Mouse (Mus musculus): ENCODE measurements around the gene Erh. TPM values are rescaled to one million over a fixed set of nuclear protein-coding genes. Genes with fewer than 3 reads are reported as not detected.

Gene Erh
- polyA plus RNA-seq, 1 experiment from 2014 or later = 331 TPM

DNA sequence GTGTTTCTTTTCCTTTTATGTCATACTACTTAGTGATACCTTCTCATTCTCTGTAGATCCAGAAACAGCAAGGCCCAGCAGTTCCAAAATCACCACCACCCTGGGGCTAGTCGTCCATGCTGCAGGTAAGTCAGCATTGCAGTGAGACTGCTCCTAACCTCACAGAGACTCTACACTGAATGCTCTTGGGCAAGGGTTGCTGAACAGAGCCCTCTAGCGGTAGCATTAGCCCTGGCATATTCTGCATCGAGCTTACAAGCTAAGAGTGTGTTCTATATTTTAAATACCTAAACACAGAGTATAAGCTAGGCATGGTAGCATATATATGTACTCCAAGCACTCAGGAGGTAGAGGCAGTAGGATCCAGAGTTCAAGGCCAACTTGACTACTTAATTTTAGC, 29.0 kb upstream of the Erh start:
- H3K27me3 ChIP-seq (ENCODE audit: insufficient read depth, low read length) = no peaks in the 10 kb centered on the region
- H3K9ac ChIP-seq (replicated peaks; ENCODE audit: low read length) = no peak overlapping the region
- no peak overlapping the region for H3K27ac ChIP-seq (ENCODE audit: low read length)
- no peak overlapping the region for H3K4me3 ChIP-seq (ENCODE audit: low read length)
- no peak for ATAC-seq (ENCODE audit: low FRiP score, low TSS enrichment)
- no peak overlapping the region for H3K4me2 ChIP-seq (replicated peaks; ENCODE audit: low read depth, low read length)
- H3K4me1 ChIP-seq (ENCODE audit: insufficient read depth, low read length) = no peaks in the 10 kb centered on the region
- peaks cover 37% of the 10 kb centered on the region for H3K36me3 ChIP-seq (ENCODE audit: insufficient read depth, low read length)
- WGBS = 8% methylated on average over 3 of the region's 3 CpGs
- H3K9me3 ChIP-seq (ENCODE audit: low read length) = no peaks in the 10 kb centered on the region

DNA sequence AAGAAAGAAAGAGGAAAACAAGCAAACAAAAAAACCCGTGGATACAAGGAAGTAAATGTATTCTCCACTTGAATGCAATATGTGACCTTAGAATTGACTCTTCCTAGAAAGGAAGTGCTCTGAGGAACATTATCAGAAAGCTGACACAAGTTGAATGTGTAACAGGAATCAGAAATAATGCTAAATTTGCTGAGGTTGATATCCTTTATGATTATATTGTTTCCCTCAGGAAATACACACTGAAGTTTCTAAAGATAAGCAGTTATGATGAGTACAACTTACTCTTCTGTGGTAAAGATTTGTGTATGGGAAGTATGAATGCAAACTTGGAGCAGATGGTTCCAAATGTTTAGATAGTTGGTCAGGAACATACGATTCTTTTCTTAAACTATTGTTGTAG, 24.2 kb upstream of the Erh start:
- H3K4me3 ChIP-seq (ENCODE audit: low read length) = no peak overlapping the region
- no peak overlapping the region for H3K9ac ChIP-seq (replicated peaks; ENCODE audit: low read length)
- no peaks in the 10 kb centered on the region for H3K27me3 ChIP-seq (ENCODE audit: insufficient read depth, low read length)
- H3K9me3 ChIP-seq (ENCODE audit: low read length) = no peaks in the 10 kb centered on the region
- ATAC-seq (ENCODE audit: low FRiP score, low TSS enrichment) = no peak
- no peak overlapping the region for H3K27ac ChIP-seq (ENCODE audit: low read length)
- WGBS = 80% methylated on average over 2 of the region's 2 CpGs
- H3K36me3 ChIP-seq (ENCODE audit: insufficient read depth, low read length) = peaks cover 17% of the 10 kb centered on the region
- H3K4me1 ChIP-seq (ENCODE audit: insufficient read depth, low read length) = no peaks in the 10 kb centered on the region
- H3K4me2 ChIP-seq (replicated peaks; ENCODE audit: low read depth, low read length) = no peak overlapping the region

DNA sequence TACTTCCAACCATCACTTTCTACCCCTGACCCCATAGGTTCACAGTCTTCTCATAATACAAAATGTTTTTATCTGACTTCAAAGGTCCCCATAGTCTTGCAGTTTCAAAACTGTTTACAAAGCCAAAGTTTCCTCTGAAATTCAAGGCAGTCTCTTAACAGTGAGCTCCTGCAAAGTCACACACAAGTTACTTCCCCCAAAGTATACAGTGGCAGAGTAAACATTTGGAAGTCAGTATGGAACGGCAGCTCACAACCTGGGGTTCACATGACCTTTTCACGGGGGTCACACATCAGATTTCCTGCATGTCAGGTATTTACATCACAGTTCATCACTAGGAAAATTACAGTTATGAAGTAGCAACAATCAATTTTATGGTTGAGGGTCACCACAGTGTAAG, 19.8 kb upstream of the Erh start:
- Histone ChIP-seq H3K9ac (replicated peaks; ENCODE audit: low read length) (no peak overlapping the region), H3K27me3 (ENCODE audit: insufficient read depth, low read length) (no peaks in the 10 kb centered on the region), H3K4me2 (replicated peaks; ENCODE audit: low read depth, low read length) (no peak overlapping the region), H3K4me3 (ENCODE audit: low read length) (no peak overlapping the region), H3K27ac (ENCODE audit: low read length) (no peak overlapping the region), H3K9me3 (ENCODE audit: low read length) (no peaks in the 10 kb centered on the region), H3K36me3 (ENCODE audit: insufficient read depth, low read length) (peaks cover 21% of the 10 kb centered on the region), H3K4me1 (ENCODE audit: insufficient read depth, low read length) (no peaks in the 10 kb centered on the region)
- ATAC-seq (ENCODE audit: low FRiP score, low TSS enrichment) = no peak
- WGBS = 60% methylated on average over 2 of the region's 2 CpGs

DNA sequence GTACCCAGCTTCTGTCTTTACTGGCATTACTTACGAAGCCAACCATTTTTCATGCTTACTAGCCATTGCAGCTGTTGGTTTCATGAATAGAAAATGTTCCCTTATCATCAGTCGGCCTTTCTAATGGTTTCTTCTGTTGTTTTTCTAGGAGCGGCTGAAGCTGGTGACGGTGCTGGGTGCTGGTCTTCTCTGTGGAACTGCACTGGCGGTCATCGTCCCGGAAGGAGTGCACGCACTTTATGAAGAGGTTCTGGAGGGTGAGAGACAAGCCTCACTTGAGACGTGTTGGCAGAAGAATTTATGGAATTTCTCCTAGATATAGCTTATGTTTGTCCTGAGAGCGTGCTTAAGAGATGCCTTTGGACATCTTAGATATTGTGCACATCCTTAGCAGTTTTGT, 18.2 kb upstream of the Erh start:
- Histone ChIP-seq H3K4me1 (ENCODE audit: insufficient read depth, low read length) (no peaks in the 10 kb centered on the region), H3K36me3 (ENCODE audit: insufficient read depth, low read length) (peaks cover 11% of the 10 kb centered on the region), H3K27ac (ENCODE audit: low read length) (no peak overlapping the region), H3K27me3 (ENCODE audit: insufficient read depth, low read length) (no peaks in the 10 kb centered on the region), H3K9ac (replicated peaks; ENCODE audit: low read length) (no peak overlapping the region), H3K4me3 (ENCODE audit: low read length) (no peak overlapping the region), H3K4me2 (replicated peaks; ENCODE audit: low read depth, low read length) (no peak overlapping the region), H3K9me3 (ENCODE audit: low read length) (no peaks in the 10 kb centered on the region)
- ATAC-seq (ENCODE audit: low FRiP score, low TSS enrichment) = no peak
- 92% methylated on average over 10 of the region's 10 CpGs for WGBS

DNA sequence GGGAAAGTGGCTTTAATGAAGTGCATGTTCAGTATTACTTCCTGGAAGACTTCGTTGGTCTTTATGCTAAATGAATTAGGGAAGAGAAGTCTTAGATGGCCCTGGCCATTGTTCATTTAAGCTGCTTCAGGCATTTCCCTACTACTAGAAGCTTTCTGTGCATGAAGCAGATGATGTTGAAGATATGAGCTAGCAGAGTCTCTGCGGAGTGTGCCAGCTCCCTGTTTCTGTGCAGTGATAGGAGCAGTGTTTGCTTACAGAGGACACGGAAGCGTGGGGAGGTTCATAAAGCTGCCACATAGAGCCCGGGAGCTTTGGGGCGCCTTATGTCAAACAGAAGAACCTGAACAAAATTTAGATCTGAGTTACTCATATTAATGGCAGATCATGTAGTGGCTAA, 14.5 kb upstream of the Erh start:
- H3K36me3 ChIP-seq (ENCODE audit: insufficient read depth, low read length) = peaks cover 9% of the 10 kb centered on the region; the same call in 1 of the 2 replicates
- no peak overlapping the region for H3K4me3 ChIP-seq (ENCODE audit: low read length)
- H3K27ac ChIP-seq (ENCODE audit: low read length) = peak overlapping the region; percentile 67
- H3K4me2 ChIP-seq (replicated peaks; ENCODE audit: low read depth, low read length) = no peak overlapping the region
- no peak for ATAC-seq (ENCODE audit: low FRiP score, low TSS enrichment)
- WGBS = 67% methylated on average over 6 of the region's 6 CpGs
- no peaks in the 10 kb centered on the region for H3K27me3 ChIP-seq (ENCODE audit: insufficient read depth, low read length)
- H3K9me3 ChIP-seq (ENCODE audit: low read length) = no peaks in the 10 kb centered on the region
- no peak overlapping the region for H3K9ac ChIP-seq (replicated peaks; ENCODE audit: low read length)
- H3K4me1 ChIP-seq (ENCODE audit: insufficient read depth, low read length) = no peaks in the 10 kb centered on the region

GRCm38 (mm10) chr12:80654659-80655025, 10.5 kb upstream of the Erh start:
- no peak overlapping the region for H3K9ac ChIP-seq (replicated peaks; ENCODE audit: low read length)
- no peaks in the 10 kb centered on the region for H3K27me3 ChIP-seq (ENCODE audit: insufficient read depth, low read length)
- H3K27ac ChIP-seq (ENCODE audit: low read length) = no peak overlapping the region
- no peak overlapping the region for H3K4me3 ChIP-seq (ENCODE audit: low read length)
- no peaks in the 10 kb centered on the region for H3K9me3 ChIP-seq (ENCODE audit: low read length)
- H3K4me2 ChIP-seq (replicated peaks; ENCODE audit: low read depth, low read length) = no peak overlapping the region
- H3K36me3 ChIP-seq (ENCODE audit: insufficient read depth, low read length) = no peaks in the 10 kb centered on the region
- no peaks in the 10 kb centered on the region for H3K4me1 ChIP-seq (ENCODE audit: insufficient read depth, low read length)
- ATAC-seq (ENCODE audit: low FRiP score, low TSS enrichment) = no peak
- 92% methylated on average over 3 of the region's 3 CpGs for WGBS

DNA sequence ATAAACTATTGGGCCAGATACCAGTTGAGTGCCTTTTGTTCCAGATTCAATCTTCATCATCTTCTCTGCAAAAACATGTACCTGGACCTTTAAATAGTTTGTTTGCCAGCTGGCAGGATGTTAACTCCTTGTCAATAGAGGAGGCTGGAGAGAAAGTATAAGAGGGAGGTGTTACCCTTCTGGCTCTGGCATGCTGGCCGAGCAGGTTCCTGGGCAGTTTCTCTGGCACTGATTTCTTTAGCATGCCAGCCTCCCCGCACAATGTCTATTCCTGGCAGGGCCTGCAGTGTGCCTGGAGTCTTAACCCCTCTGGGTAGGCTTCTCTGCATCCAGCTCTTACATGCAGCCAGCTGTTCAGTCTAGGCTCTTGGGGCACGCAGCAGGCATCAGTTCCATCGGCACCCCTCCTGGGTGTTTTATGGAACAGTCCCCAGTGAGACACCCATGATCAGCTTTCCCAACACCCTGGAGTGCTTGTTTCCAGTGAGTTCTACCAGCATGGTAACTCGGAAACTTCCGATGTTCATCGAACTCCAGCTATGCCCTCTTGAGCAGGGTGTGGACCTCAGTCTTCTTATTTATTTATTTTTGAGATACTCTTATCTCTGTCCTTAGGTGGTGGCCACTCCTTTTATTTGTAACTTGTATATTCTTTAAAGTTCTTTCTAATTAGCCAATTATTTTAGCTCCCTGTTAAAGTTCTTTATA, 10.0 kb upstream of the Erh start:
- Histone ChIP-seq H3K9ac (replicated peaks; ENCODE audit: low read length) (no peak overlapping the region), H3K36me3 (ENCODE audit: insufficient read depth, low read length) (no peaks in the 10 kb centered on the region), H3K27ac (ENCODE audit: low read length) (no peak overlapping the region), H3K27me3 (ENCODE audit: insufficient read depth, low read length) (no peaks in the 10 kb centered on the region), H3K4me2 (replicated peaks; ENCODE audit: low read depth, low read length) (no peak overlapping the region), H3K4me3 (ENCODE audit: low read length) (no peak overlapping the region), H3K9me3 (ENCODE audit: low read length) (no peaks in the 10 kb centered on the region), H3K4me1 (ENCODE audit: insufficient read depth, low read length) (no peaks in the 10 kb centered on the region)
- ATAC-seq (ENCODE audit: low FRiP score, low TSS enrichment) = no peak
- WGBS = 93% methylated on average over 7 of the region's 7 CpGs

DNA sequence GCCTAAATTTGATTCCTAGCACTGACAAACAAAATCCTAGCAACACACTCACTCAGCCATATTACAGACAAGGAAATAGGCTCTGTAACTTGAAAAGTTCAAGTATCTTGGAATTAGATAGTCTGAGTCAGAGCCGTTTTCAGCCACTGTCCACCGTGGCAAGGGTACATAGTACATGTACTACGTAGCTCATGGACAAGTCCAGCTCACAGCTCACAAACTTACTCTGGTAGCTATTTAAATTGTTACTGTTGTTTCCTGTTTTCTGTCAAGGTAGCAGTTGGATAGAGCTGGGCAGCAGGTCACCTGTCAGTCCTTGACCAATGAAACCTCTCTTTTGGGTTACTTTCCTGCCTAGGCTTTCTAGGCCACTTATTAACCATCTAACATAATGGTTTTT, 2.2 kb upstream of the Erh start:
- H3K4me3 ChIP-seq (ENCODE audit: low read length) = no peak overlapping the region

DNA sequence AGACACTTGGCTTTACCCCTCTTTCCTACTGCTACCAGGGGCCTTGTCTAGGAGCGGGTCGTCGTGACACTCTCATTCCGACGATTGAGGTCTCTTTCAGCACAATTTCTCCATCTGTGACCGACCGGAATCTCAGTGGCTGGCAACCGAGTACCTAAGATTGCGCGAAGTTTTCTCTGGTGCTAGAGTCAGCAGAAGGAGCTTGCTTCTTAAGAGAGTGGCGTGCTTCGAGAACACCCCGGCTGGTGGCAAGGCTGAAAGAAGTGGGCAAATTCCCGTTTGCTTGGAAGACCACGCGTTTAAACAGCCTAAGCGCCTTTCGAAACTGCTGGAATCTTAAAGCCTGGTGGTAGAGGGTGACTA, 346 bp upstream of the Erh start:
- 6% methylated on average over 18 of the region's 18 CpGs for WGBS
- no peak overlapping the region for H3K27ac ChIP-seq (ENCODE audit: low read length)
- peaks cover 23% of the 10 kb centered on the region for H3K36me3 ChIP-seq (ENCODE audit: insufficient read depth, low read length)
- peaks cover 30% of the 10 kb centered on the region for H3K4me1 ChIP-seq (ENCODE audit: insufficient read depth, low read length)
- peak overlapping the region; percentile 97 for H3K9ac ChIP-seq (replicated peaks; ENCODE audit: low read length)
- H3K4me3 ChIP-seq (ENCODE audit: low read length) = peak overlapping the region; percentile 99
- H3K27me3 ChIP-seq (ENCODE audit: insufficient read depth, low read length) = no peaks in the 10 kb centered on the region
- H3K4me2 ChIP-seq (replicated peaks; ENCODE audit: low read depth, low read length) = peak overlapping the region; percentile 73
- no peak for ATAC-seq (ENCODE audit: low FRiP score, low TSS enrichment)
- no peaks in the 10 kb centered on the region for H3K9me3 ChIP-seq (ENCODE audit: low read length)

More for the DNA sequence above, 2.2 kb upstream of the Erh start:
- Histone ChIP-seq H3K36me3 (ENCODE audit: insufficient read depth, low read length) (0 out of 2 replicates have a peak, but pooled peaks cover 8% of the 10 kb centered on the region), H3K27ac (ENCODE audit: low read length) (no peak overlapping the region), H3K4me1 (ENCODE audit: insufficient read depth, low read length) (peaks cover 30% of the 10 kb centered on the region), H3K9me3 (ENCODE audit: low read length) (no peaks in the 10 kb centered on the region), H3K9ac (replicated peaks; ENCODE audit: low read length) (no peak overlapping the region; the same call in 1 of the 2 replicates), H3K27me3 (ENCODE audit: insufficient read depth, low read length) (no peaks in the 10 kb centered on the region), H3K4me2 (replicated peaks; ENCODE audit: low read depth, low read length) (no peak overlapping the region)
- 89% methylated on average over 3 of the region's 3 CpGs for WGBS
- ATAC-seq (ENCODE audit: low FRiP score, low TSS enrichment) = no peak

DNA sequence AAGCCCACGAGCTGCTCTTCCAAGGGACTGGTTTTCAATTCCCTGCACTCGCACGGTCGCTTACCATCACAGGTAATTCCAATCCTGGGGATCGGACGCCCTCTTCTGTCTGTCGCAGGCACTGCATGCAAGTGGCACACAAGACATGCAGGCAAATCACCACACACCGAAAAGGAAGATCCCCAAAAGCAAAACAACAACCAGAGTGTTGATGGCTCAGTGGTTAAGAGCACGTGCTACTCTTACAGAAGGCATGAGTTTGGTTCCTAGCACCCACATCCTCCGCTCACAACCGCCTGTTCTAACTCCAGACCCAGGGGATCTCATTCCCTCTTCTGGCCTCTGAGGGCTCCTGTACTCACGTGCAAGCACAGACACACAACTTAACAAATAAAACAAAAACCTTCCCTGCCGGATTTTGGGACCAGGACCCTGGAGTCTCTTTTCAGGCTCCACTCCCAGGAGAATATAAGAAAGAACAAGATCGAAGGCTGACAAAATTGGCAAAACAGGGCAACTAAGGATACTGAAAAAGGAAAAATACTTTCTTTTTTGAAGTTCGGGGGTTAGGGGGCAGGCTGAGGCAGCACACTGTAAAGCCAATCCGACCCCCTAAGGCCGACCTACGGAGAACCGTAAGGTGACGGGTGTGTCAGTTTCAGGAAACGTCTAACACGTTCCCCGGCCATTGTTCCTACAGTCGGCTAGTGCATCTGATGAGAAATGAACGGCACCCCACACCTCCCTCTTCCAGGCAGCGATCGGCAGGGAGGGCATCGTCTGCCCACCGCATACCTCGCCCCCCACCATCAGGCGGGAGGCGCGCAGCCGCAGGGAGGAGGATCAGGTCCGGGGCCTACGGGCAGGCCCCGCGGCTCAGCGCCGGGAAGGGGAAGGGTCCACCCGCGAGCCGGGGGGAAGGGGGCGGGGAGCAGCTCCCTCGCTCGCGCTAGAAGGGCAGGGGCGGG, 1.1 kb downstream of the Erh start:
- peak; percentile 84 for ATAC-seq (ENCODE audit: low FRiP score, low TSS enrichment)
- peaks cover 30% of the 10 kb centered on the region for H3K4me1 ChIP-seq (ENCODE audit: insufficient read depth, low read length)
- peak overlapping the region; percentile 90 for H3K27ac ChIP-seq (ENCODE audit: low read length)
- H3K4me2 ChIP-seq (replicated peaks; ENCODE audit: low read depth, low read length) = peak overlapping the region; percentile 73
- 2% methylated on average over 47 of the region's 48 CpGs for WGBS
- H3K9me3 ChIP-seq (ENCODE audit: low read length) = no peaks in the 10 kb centered on the region
- H3K36me3 ChIP-seq (ENCODE audit: insufficient read depth, low read length) = peaks cover 37% of the 10 kb centered on the region
- H3K27me3 ChIP-seq (ENCODE audit: insufficient read depth, low read length) = no peaks in the 10 kb centered on the region
- peak overlapping the region; percentile 99 for H3K4me3 ChIP-seq (ENCODE audit: low read length)
- H3K9ac ChIP-seq (replicated peaks; ENCODE audit: low read length) = peak overlapping the region; percentile 97

Data from kidney, embryonic 16.5 days (tissue).